Comparison of ENCODE assay signal across 7 mouse cellular contexts in genomic region chr5:142581517-142581916, GRCm38 (mm10). TPM values are rescaled to one million over a fixed set of nuclear protein-coding genes. Genes with fewer than 3 reads are reported as not detected.
DNase-seq lines count a peak whose midpoint lies in the region; ATAC-seq and TF ChIP-seq lines count a peak whose summit lies in the region.

No protein-coding gene starts in this region.

- H3K36me3 ChIP-seq in G1E (replicated peaks), result no peaks in the 10 kb centered on the region
- no peaks in the 10 kb centered on the region for H3K36me3 ChIP-seq in embryonic facial prominence, embryonic 11.5 days (replicated peaks; ENCODE audit: control insufficient read depth, insufficient read depth, low read depth, low read length)
- peaks cover 9% of the 10 kb centered on the region for H3K36me3 ChIP-seq in hindbrain, embryonic 13.5 days

- no peak for ATAC-seq in G1E (ENCODE audit: extremely low read depth, insufficient number of reproducible peaks, low FRiP score, poor library complexity, severe bottlenecking)
- ATAC-seq in embryonic facial prominence, embryonic 11.5 days (replicated peaks; ENCODE audit: insufficient number of reproducible peaks, low FRiP score, low TSS enrichment, low read depth), result peak; percentile 55; the same call in 1 of the 2 replicates
- peak; percentile 22; the same call in 1 of the 2 replicates for ATAC-seq in hindbrain, embryonic 13.5 days (ENCODE audit: low FRiP score)

- peaks cover 18% of the 10 kb centered on the region for H3K27me3 ChIP-seq in G1E (ENCODE audit: insufficient read depth, low read length)
- H3K27me3 ChIP-seq in embryonic facial prominence, embryonic 11.5 days (ENCODE audit: control insufficient read depth, insufficient read depth, low read length), result no peaks in the 10 kb centered on the region
- 0 out of 2 replicates have a peak, but pooled peaks cover 4% of the 10 kb centered on the region for H3K27me3 ChIP-seq in hindbrain, embryonic 13.5 days

- 21% methylated on average over 5 of the region's 5 CpGs for WGBS in embryonic facial prominence, embryonic 11.5 days
- 18% methylated on average over 5 of the region's 5 CpGs for WGBS in hindbrain, embryonic 13.5 days

- no peak overlapping the region for H3K4me3 ChIP-seq in G1E (ENCODE audit: low read depth, low read length)
- H3K4me3 ChIP-seq in embryonic facial prominence, embryonic 11.5 days (ENCODE audit: low read depth, low read length), result no peak overlapping the region
- no peak overlapping the region for H3K4me3 ChIP-seq in hindbrain, embryonic 13.5 days

- DNase-seq in G1E (ENCODE audit: low spot score), result peak; percentile 37
- peak; percentile 72 for DNase-seq in adrenal gland, postnatal 14 days
- peak; percentile 84 for DNase-seq in embryonic facial prominence, embryonic 11.5 days (ENCODE audit: low spot score)
- peak; percentile 63 to 68 for DNase-seq in layer of hippocampus, postnatal 36 days
- peak; percentile 47 for DNase-seq in lung, postnatal 36 days
- DNase-seq in right cerebral cortex, postnatal 25 days, result peak; percentile 60

- H3K9ac ChIP-seq in embryonic facial prominence, embryonic 11.5 days (replicated peaks; ENCODE audit: low read length), result no peak overlapping the region
- no peak overlapping the region for H3K9ac ChIP-seq in hindbrain, embryonic 13.5 days

- TF ChIP-seq CTCF in G1E (IDR thresholded peaks at IDR 0.05; ENCODE audit: low read depth, low read length), result peak; percentile 74

- H3K9me3 ChIP-seq in G1E (replicated peaks), result peaks cover 4% of the 10 kb centered on the region; the same call in 1 of the 2 replicates
- H3K9me3 ChIP-seq in embryonic facial prominence, embryonic 11.5 days (replicated peaks; ENCODE audit: control insufficient read depth, low read length), result no peaks in the 10 kb centered on the region
- no peaks in the 10 kb centered on the region for H3K9me3 ChIP-seq in hindbrain, embryonic 13.5 days

- no peak overlapping the region for H3K27ac ChIP-seq in embryonic facial prominence, embryonic 11.5 days (replicated peaks; ENCODE audit: low read depth, low read length)
- H3K27ac ChIP-seq in hindbrain, embryonic 13.5 days, result 0 out of 2 replicates have a peak overlapping the region, but pooled peaks have one; percentile 71

- no peak overlapping the region for H3K4me2 ChIP-seq in embryonic facial prominence, embryonic 11.5 days (ENCODE audit: low read depth, low read length)
- no peak overlapping the region for H3K4me2 ChIP-seq in hindbrain, embryonic 13.5 days

- peaks cover 6% of the 10 kb centered on the region for H3K4me1 ChIP-seq in G1E (ENCODE audit: insufficient read depth, low read depth, low read length)
- no peaks in the 10 kb centered on the region for H3K4me1 ChIP-seq in embryonic facial prominence, embryonic 11.5 days (ENCODE audit: control insufficient read depth, insufficient read depth, low read length)
- peaks cover 19% of the 10 kb centered on the region for H3K4me1 ChIP-seq in hindbrain, embryonic 13.5 days (replicated peaks)

RNA-seq across cellular contexts. Expression of gene Mmd2, which starts 27.1 kb away (rescaled TPM):
- total RNA-seq in G1E (2014; fragmentation: Nextera tagmentation), result not detected in 2 replicates
- total RNA-seq in G1E (2017), result 0.12 and 0.16 TPM in 2 replicates
- 0.02 TPM in 1 of 2 replicates, not detected in the other for polyA plus RNA-seq in G1E (2012)
- total RNA-seq in adrenal gland, postnatal 14 days (2021), result 39.2 and 59.5 TPM in 2 replicates
- 3.9 and 5.5 TPM in 2 replicates for polyA plus RNA-seq in embryonic facial prominence, embryonic 11.5 days (2014; fragmentation: Nextera tagmentation; extraction: Ambion mirVana)
- 34.1 and 34.8 TPM in 2 replicates for polyA plus RNA-seq in hindbrain, embryonic 13.5 days (2015; fragmentation: Nextera tagmentation; extraction: Ambion mirVana)
- 100 to 1,000 TPM; 159 to 178 TPM for total RNA-seq in layer of hippocampus, postnatal 36 days (2021)

RNA-seq across cellular contexts. Expression of gene Radil, which starts 30.6 kb away (rescaled TPM):
- not detected in 2 replicates for total RNA-seq in G1E (2014; fragmentation: Nextera tagmentation)
- total RNA-seq in G1E (2017), result 0.38 TPM in 1 of 2 replicates, not detected in the other
- polyA plus RNA-seq in G1E (2012), result not detected in 2 replicates
- total RNA-seq in adrenal gland, postnatal 14 days (2021), result 8.1 and 8.7 TPM in 2 replicates
- 1.9 and 2.4 TPM in 2 replicates for polyA plus RNA-seq in embryonic facial prominence, embryonic 11.5 days (2014; fragmentation: Nextera tagmentation; extraction: Ambion mirVana)
- 12.9 and 15.7 TPM in 2 replicates for polyA plus RNA-seq in hindbrain, embryonic 13.5 days (2015; fragmentation: Nextera tagmentation; extraction: Ambion mirVana)
- total RNA-seq in layer of hippocampus, postnatal 36 days (2021), result 10 to 100 TPM; 13.5 to 14.7 TPM

RNA-seq across cellular contexts. Expression of gene Wipi2, which starts 46.0 kb away (rescaled TPM):
- total RNA-seq in G1E (2014; fragmentation: Nextera tagmentation) (42.7 and 44.0 TPM in 2 replicates), G1E (2017) (42.8 and 43.3 TPM in 2 replicates)
- 9.1 and 10.9 TPM in 2 replicates for polyA plus RNA-seq in G1E (2012)
- total RNA-seq in adrenal gland, postnatal 14 days (2021), result 98.5 and 109 TPM in 2 replicates
- polyA plus RNA-seq in embryonic facial prominence, embryonic 11.5 days (2014; fragmentation: Nextera tagmentation; extraction: Ambion mirVana), result 61.2 and 62.4 TPM in 2 replicates
- 44.4 and 44.5 TPM in 2 replicates for polyA plus RNA-seq in hindbrain, embryonic 13.5 days (2015; fragmentation: Nextera tagmentation; extraction: Ambion mirVana)
- 100 to 1,000 TPM; 102 to 103 TPM for total RNA-seq in layer of hippocampus, postnatal 36 days (2021)

RNA-seq across cellular contexts. Expression of gene Papolb, which starts 51.6 kb away (rescaled TPM):
- total RNA-seq in G1E (2014; fragmentation: Nextera tagmentation) (not detected in 2 replicates), G1E (2017) (0.06 and 0.11 TPM in 2 replicates)
- not detected in 2 replicates for polyA plus RNA-seq in G1E (2012)
- 0.19 and 0.33 TPM in 2 replicates for total RNA-seq in adrenal gland, postnatal 14 days (2021)
- 0.21 and 0.26 TPM in 2 replicates for polyA plus RNA-seq in embryonic facial prominence, embryonic 11.5 days (2014; fragmentation: Nextera tagmentation; extraction: Ambion mirVana)
- polyA plus RNA-seq in hindbrain, embryonic 13.5 days (2015; fragmentation: Nextera tagmentation; extraction: Ambion mirVana), result 0.23 and 0.31 TPM in 2 replicates
- under 1 TPM; 0.72 to 0.76 TPM for total RNA-seq in layer of hippocampus, postnatal 36 days (2021)

Comparison
In these comparisons a context has a peak if more than half of its experiments do, and no peak if none do; other contexts are left out.
1. RNA of gene Mmd2, which starts 27.1 kb away (total RNA-seq): 159 to 178 TPM in layer of hippocampus, postnatal 36 days and 39.2 to 59.5 TPM in adrenal gland, postnatal 14 days; 0.12 to 0.16 TPM in G1E; every median in the first group is over 10 times any median in the second.
2. Peak in every context shown above with its lines, with median percentiles within 50 percentile points of each other: DNase-seq.